Mouse (Mus musculus) midbrain, embryonic 16.5 days (tissue): ENCODE data around the gene Arhgef3. TPM values are rescaled to one million over a fixed set of nuclear protein-coding genes. Genes with fewer than 3 reads are reported as not detected.

Experiments used
- ATAC-seq: fragments of 200-750 bp; cut with Nextera tagmentation; 2 replicates; pipeline ENCODE4 v1.8.0; 2017; ENCODE audit warnings: moderate TSS enrichment
- H3K27ac ChIP-seq: fragments of 300-500 bp; sonication (generic); 2 replicates; pipeline ENCODE4 v1.5.1; 2014; ENCODE audit warnings: mild to moderate bottlenecking, low read length, mixed read lengths
- H3K27me3 ChIP-seq: fragments of 300-500 bp; sonication (generic); 2 replicates; pipeline ENCODE4 v1.6.1; 2014; ENCODE audit warnings: low read depth, low read length, mixed read lengths; ENCODE audit not compliant: control insufficient read depth, insufficient read depth
- H3K36me3 ChIP-seq: fragments of 300-500 bp; sonication (generic); 2 replicates; pipeline ENCODE4 v1.6.1; 2014; ENCODE audit warnings: mild to moderate bottlenecking, low read length, moderate library complexity, mixed read lengths; ENCODE audit not compliant: control insufficient read depth, insufficient read depth
- H3K4me1 ChIP-seq: fragments of 300-500 bp; sonication (generic); 2 replicates; pipeline ENCODE4 v1.6.1; 2014; ENCODE audit warnings: mild to moderate bottlenecking, low read length, mixed read lengths; ENCODE audit not compliant: control insufficient read depth, insufficient read depth
- H3K4me2 ChIP-seq: fragments of 300-500 bp; sonication (generic); 2 replicates; pipeline ENCODE4 v1.6.1; 2014; ENCODE audit warnings: mild to moderate bottlenecking, low read length, mixed read lengths
- H3K4me3 ChIP-seq: fragments of 300-500 bp; sonication (generic); 2 replicates; pipeline ENCODE4 v1.5.1; 2014; ENCODE audit warnings: low read depth, mild to moderate bottlenecking, low read length, moderate library complexity, mixed read lengths
- H3K9ac ChIP-seq: fragments of 300-500 bp; sonication (generic); 2 replicates; pipeline ENCODE4 v1.6.1; 2014; ENCODE audit warnings: low read depth, low read length, mixed read lengths
- H3K9me3 ChIP-seq: fragments of 300-500 bp; sonication (generic); replicated peaks from 2 replicates; pipeline ENCODE4 v1.6.1; 2014; ENCODE audit warnings: mild to moderate bottlenecking, low read length, mixed read lengths; ENCODE audit not compliant: control insufficient read depth, poor library complexity, severe bottlenecking
- WGBS: fragments of 180-500 bp; shearing (Covaris S2); extraction: QIAGEN DNeasy Blood & Tissue Kit; methylation state at CpG from one replicate; pipeline ENCODE4 v1.1.7; 2014; 5-methylcytosine and 5-hydroxymethylcytosine counted together
- polyA plus RNA-seq: library from polyadenylated mRNA; unstranded; fragments of >200 nt; fragmentation: Nextera tagmentation; extraction: Ambion mirVana; gene quantifications from 2 replicates; pipeline ENCODE4 v1.2.1, GENCODE M21; 2015

Gene Arhgef3
- polyA plus RNA-seq, 1 experiment from 2014 or later = 10.8 TPM

DNA sequence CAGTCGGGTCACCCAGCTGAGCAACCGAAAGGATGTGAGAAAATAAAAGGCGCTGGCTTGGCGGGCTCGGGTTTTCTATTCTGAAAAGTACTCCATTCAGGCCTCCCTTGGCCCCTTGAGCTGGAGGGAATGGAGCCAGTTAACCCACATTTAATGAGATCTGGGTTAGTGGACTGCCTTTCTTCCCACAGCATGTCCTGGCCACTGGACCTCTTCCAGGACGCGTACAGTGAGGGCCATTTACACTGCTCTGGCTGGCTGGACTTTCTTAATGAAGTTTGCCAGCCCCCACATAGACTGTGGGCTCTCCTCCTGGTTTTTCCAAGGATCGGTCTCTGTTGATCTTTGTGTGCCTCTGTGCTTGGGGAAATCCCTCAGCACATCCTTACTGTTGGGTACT, 52.1 kb downstream of the Arhgef3 start:
- no peak overlapping the region for H3K9ac ChIP-seq
- no peak overlapping the region for H3K4me3 ChIP-seq
- H3K4me1 ChIP-seq = no peaks in the 10 kb centered on the region
- H3K36me3 ChIP-seq = no peaks in the 10 kb centered on the region
- H3K4me2 ChIP-seq = no peak overlapping the region
- 56% methylated on average over 8 of the region's 8 CpGs for WGBS
- no peaks in the 10 kb centered on the region for H3K9me3 ChIP-seq
- peak; percentile 94 for ATAC-seq
- H3K27me3 ChIP-seq = no peaks in the 10 kb centered on the region
- H3K27ac ChIP-seq = peak overlapping the region; percentile 61

DNA sequence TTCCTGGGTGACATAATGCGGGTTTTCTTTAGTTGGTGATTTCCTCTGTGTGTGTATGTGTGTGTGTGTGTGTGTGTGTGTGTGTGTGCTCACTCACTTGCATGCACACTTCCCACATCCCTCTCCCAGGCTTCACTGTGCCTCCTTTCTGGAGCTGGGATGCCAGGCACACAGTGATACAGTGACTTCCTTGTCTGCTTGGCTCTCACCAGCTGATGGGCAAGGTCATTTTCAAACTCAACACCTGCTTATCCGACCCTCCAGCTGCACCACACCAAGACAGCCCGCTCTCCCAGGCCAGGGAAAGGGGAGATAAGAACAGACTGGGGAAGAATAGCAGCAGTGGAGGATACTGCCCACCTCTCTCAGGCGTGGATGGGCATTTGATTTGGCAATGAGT, 52.5 kb downstream of the Arhgef3 start:
- WGBS = 63% methylated on average over 4 of the region's 4 CpGs

GRCm38 (mm10) chr14:27168387-27168786, 53.7 kb downstream of the Arhgef3 start:
- Histone ChIP-seq H3K27me3 (no peaks in the 10 kb centered on the region), H3K27ac (no peak overlapping the region), H3K36me3 (no peaks in the 10 kb centered on the region), H3K9me3 (no peaks in the 10 kb centered on the region), H3K9ac (no peak overlapping the region), H3K4me1 (no peaks in the 10 kb centered on the region), H3K4me3 (no peak overlapping the region), H3K4me2 (no peak overlapping the region)
- WGBS = 94% methylated on average over 5 of the region's 5 CpGs
- ATAC-seq = no peak

More for the DNA sequence above, 52.5 kb downstream of the Arhgef3 start:
- Histone ChIP-seq H3K27ac (peak overlapping the region; percentile 67), H3K27me3 (no peaks in the 10 kb centered on the region), H3K4me1 (no peaks in the 10 kb centered on the region), H3K4me3 (no peak overlapping the region), H3K4me2 (no peak overlapping the region), H3K36me3 (no peaks in the 10 kb centered on the region), H3K9ac (0 out of 2 replicates have a peak overlapping the region, but pooled peaks have one; percentile 5), H3K9me3 (no peaks in the 10 kb centered on the region)
- ATAC-seq = peak; percentile 87

- Histone ChIP-seq H3K27me3 (no peaks in the 10 kb centered on the region), H3K27ac (no peak overlapping the region), H3K4me3 (no peak overlapping the region), H3K36me3 (no peaks in the 10 kb centered on the region), H3K9ac (no peak overlapping the region), H3K9me3 (no peaks in the 10 kb centered on the region), H3K4me1 (no peaks in the 10 kb centered on the region), H3K4me2 (no peak overlapping the region)
- no peak for ATAC-seq
- WGBS = 88% methylated on average over 4 of the region's 4 CpGs
These were observed 54.6 kb downstream of the Arhgef3 start for GRCm38 (mm10) chr14:27169287-27169686.

DNA sequence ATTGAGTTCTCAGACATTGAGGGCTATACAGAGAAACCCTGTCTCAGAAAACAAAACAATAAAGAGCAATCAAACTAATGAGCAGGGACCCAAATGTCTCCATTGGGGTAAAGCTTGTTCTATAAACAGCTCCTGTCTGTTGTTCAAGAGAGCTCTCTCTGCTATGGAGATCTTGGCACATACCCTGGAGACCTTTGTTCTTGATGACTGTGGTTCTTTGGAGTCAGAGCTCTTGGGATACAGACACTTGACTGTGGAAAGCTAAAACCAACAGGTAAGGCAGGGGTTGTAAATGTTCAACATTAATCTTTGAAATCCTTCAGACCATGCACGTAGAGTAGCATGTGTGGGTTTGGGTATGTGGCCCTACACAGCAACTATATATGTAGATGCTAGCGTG, 55.7 kb downstream of the Arhgef3 start:
- no peak overlapping the region for H3K4me3 ChIP-seq
- no peaks in the 10 kb centered on the region for H3K9me3 ChIP-seq
- H3K36me3 ChIP-seq = no peaks in the 10 kb centered on the region
- no peaks in the 10 kb centered on the region for H3K4me1 ChIP-seq
- no peak overlapping the region for H3K9ac ChIP-seq
- no peak overlapping the region for H3K27ac ChIP-seq
- no peaks in the 10 kb centered on the region for H3K27me3 ChIP-seq
- no peak for ATAC-seq
- 98% methylated on average over 2 of the region's 2 CpGs for WGBS
- H3K4me2 ChIP-seq = no peak overlapping the region

DNA sequence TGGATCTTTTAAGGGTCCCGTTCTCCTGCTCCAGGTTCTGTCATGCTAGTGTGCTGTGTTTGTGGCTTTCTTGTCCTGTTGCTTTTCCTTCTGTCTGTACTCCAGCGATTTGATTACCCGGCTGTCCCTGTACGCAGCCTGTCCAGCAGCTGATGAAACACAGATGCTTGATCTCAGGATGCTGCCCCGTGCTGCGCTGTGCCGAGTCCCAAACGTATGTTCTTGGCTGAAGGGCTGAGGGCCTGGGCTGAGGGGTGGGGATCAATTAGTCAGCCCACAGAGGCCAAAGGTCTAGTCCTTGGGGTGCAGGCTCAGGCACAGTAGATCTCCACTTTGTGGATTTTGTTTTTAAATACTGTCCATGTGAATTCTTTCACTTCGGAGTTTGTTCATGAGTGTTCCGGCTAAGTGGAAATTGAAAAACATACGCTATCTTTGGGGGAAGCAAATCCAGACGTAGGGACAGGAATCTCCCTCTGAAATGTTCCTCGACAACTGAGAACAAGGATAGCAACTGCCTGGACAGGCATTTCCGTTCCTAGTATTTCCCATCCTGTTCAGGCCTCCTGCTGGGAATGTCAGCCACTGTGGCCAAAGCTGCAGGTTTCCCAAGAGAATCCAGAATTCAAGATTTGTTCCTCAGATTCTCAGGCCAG, 56.6 kb downstream of the Arhgef3 start:
- no peak for ATAC-seq
- Histone ChIP-seq H3K9ac (no peak overlapping the region), H3K9me3 (no peaks in the 10 kb centered on the region), H3K4me1 (no peaks in the 10 kb centered on the region), H3K4me3 (no peak overlapping the region), H3K27ac (no peak overlapping the region), H3K36me3 (no peaks in the 10 kb centered on the region), H3K4me2 (no peak overlapping the region), H3K27me3 (no peaks in the 10 kb centered on the region)
- WGBS = 81% methylated on average over 14 of the region's 14 CpGs

DNA sequence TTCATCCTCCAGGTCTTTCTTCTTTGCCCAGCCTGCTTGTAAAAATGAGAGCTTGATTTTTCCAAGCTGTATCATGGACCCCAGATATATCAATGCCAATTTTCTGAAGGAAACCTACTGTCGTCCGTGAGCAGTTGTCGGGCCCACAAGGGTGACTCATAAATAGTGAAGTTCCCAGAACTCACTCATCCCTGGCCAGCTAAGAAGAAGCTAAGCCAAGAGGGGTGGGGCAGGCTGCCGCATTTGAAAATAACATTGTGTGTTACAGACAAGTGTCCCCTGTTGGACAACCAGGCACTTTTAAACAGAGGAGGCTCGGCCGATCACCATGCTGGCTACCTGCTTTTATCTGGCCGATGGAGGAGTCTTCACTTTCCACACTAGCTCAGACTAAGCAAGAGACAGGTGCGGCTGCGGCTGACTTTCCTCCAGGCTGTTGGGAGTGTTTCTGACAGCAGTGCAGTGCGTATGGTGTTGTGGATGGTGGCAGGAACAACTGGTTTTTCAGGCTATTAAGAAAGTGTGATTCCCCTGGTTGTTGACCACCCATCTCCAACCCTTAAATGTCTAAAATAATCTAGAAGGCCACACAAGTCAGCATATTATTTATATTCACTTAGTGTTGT, 58.6 kb downstream of the Arhgef3 start:
- no peak overlapping the region for H3K9ac ChIP-seq
- no peaks in the 10 kb centered on the region for H3K27me3 ChIP-seq
- no peak overlapping the region for H3K27ac ChIP-seq
- H3K4me1 ChIP-seq = no peaks in the 10 kb centered on the region
- no peaks in the 10 kb centered on the region for H3K36me3 ChIP-seq
- H3K4me2 ChIP-seq = no peak overlapping the region
- no peak overlapping the region for H3K4me3 ChIP-seq
- no peaks in the 10 kb centered on the region for H3K9me3 ChIP-seq
- no peak for ATAC-seq
- 89% methylated on average over 10 of the region's 10 CpGs for WGBS

DNA sequence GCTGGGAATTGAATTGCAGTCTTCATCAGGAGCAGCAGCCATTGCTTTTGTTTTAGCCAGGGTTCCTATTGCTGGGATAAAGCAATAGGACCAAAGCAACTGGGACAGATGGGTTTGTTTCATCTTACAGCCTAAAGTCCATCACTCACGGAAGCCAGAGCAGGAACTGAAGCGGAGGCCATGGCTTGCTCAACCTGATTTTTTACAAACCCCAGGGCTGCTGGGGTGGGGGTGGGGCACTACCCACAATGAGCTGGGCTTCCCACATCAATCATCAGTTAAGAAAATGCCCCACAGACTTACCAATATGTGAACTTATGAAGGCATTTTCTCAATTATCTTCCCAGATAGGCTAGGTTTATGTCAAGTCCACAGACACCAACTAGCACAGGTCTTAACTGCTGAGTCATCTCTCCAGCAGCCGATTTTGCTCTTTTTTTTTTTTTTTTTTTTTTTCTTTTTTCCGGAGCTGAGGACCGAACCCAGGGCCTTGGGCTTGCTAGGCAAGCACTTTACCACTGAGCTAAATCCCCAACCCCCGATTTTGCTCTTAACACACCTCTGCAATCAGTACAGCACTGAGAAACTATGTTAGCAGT, 59.6 kb downstream of the Arhgef3 start:
- no peaks in the 10 kb centered on the region for H3K9me3 ChIP-seq
- H3K4me1 ChIP-seq = no peaks in the 10 kb centered on the region
- no peaks in the 10 kb centered on the region for H3K27me3 ChIP-seq
- H3K4me3 ChIP-seq = no peak overlapping the region
- H3K27ac ChIP-seq = no peak overlapping the region
- 77% methylated on average over 6 of the region's 6 CpGs for WGBS
- no peaks in the 10 kb centered on the region for H3K36me3 ChIP-seq
- no peak overlapping the region for H3K4me2 ChIP-seq
- ATAC-seq = no peak
- H3K9ac ChIP-seq = no peak overlapping the region

- H3K9me3 ChIP-seq = no peaks in the 10 kb centered on the region
- no peaks in the 10 kb centered on the region for H3K27me3 ChIP-seq
- no peak overlapping the region for H3K9ac ChIP-seq
- H3K4me2 ChIP-seq = no peak overlapping the region
- no peak for ATAC-seq
- 58% methylated on average over 12 of the region's 12 CpGs for WGBS
- no peak overlapping the region for H3K4me3 ChIP-seq
- H3K4me1 ChIP-seq = no peaks in the 10 kb centered on the region
- H3K27ac ChIP-seq = no peak overlapping the region
- H3K36me3 ChIP-seq = no peaks in the 10 kb centered on the region
These were observed 60.2 kb downstream of the Arhgef3 start for GRCm38 (mm10) chr14:27174831-27175301.
